Mouse (Mus musculus) gastrocnemius, adult 8-10 months (tissue): Measurements from ENCODE around the gene Olfr985. TPM values are rescaled to one million over a fixed set of nuclear protein-coding genes. Genes with fewer than 3 reads are reported as not detected.

Source experiments
- DNase-seq, 2 experiments: peaks; one replicate each; pipeline ENCODE4 v3.0.0; 2022; ENCODE audit warnings: low spot score in 2 of 2
- total RNA-seq, 4 experiments: library from RNA; stranded (reverse); gene quantifications; 2 replicates each; pipeline ENCODE4 v1.2.4; 2022

The Olfr985 gene
- not detected for total RNA-seq

DNA sequence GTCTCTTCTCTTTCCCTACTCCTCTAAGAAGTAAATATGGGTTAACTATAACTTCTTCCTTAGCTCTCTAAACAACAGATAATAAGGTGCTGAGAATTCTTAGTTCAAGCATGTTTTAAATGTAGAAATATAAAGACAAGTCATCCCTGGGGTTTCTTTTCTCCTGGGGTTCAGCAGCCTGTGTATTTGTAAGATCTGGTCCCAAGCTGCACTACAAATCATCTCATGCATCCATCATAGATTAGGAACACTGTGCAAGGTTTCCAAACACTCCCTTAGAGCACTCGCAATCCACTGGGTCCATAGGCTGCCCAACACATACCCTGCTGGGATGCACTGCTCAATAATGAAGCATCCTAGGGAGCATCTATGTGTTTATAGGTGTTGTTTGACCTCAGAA is at the start of gene Olfr985:
Gene Olfr985, minus strand, starts transcription at position 101 of the 400 bp plus-strand sequence.
- DNase-seq, result no peak

DNA sequence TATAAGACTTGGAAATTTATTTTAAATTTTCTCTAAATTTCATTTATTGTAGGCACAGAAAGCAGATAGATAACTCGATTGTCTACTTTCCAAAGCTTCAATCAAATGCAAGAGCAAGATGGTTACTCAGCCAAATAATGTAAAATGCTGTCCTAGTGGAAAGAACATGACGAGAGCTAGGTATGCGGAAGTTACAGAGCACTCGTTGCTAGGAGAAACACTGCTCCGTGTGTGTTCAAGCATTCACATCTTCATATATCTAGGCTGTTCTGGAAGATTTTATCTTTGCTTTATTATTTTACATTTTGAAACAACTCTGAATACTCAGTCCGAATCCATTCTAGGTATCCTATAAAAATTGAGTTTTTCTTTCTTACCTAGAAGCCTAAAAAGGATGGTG is 47.0 kb upstream of the Olfr985 start:
- DNase-seq, result no peak

DNA sequence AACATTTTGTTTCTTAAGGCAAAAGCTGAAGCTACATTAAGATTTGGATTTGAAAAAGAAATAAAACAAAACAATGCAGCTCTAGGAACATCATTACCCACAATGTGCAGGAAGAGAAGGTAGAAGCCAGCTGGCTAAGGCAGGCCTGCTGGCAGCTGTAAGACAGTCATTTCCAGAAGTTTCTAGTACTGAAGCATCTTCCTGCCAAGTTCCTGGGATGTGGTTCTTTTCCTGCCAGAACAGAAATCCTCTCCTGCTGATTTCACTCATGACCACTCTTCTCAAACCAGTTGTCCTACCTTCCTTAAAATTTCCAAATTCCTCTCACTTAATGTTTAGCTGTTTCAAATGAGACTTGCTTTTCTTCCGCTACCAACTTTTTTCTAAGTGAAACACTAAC is 36.5 kb upstream of the Olfr985 start:
- no peak for DNase-seq

DNA sequence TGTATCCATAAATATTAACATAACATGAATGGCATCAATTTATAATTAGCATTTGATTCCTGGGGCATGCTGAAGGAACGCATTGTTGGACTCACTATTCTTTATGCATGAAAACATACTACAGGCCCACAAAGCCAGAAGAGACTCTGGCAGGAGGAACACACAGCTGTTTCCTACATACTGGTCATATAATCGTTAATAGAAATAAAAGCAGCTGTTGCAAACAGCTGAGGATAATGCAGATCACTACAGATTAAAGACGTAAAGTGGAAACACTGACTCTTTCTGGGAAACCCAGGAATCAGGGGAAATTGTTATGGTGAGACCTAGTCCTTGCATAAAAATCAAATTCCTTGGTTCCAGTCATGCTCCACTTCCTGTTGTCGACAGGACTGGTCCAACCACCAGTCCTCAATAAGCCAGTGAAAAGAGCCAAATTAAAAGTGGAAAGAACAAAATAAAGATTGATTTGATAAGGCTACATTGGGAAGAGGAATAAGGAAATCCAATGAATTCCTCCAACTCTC is 25.2 kb upstream of the Olfr985 start:
- no peak for DNase-seq

DNA sequence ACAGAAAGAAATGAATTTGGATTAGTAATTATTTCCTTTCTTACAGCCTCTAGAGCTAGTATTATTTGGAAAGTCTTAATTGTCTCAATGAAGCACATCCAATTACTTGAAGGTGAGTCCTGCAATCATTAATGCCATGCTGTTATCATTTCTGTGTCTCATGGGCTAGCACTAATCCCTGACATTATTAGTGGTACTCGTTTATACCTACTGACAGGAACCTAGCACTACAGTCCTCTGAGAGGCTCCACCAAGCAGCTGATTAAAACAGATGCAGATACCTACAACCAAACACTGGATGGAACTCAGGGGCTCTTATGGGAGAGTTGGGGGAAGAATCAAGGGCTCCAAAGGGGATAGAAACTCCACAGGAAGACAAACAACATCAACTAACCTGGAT is 11.6 kb upstream of the Olfr985 start:
- no peak for DNase-seq

DNA sequence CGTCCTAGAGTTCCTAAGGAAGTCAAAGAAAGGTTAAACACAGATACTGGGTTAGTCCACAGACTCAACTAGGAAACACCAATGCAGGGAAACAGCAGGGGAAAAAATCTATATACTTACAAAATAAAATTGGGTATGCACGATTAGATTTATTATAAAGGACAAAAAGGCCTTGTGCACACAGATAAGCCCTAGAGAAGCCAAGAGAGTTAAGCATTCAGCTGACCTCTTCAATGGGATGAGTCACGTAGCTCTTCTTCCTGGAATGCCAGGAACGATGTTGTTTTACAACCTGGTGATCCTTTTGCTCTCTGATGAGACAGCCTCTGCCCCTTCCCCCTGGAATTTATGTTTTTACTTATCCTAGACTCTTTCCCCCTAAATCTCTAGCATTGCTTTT is 9.5 kb upstream of the Olfr985 start:
- DNase-seq, result no peak

DNA sequence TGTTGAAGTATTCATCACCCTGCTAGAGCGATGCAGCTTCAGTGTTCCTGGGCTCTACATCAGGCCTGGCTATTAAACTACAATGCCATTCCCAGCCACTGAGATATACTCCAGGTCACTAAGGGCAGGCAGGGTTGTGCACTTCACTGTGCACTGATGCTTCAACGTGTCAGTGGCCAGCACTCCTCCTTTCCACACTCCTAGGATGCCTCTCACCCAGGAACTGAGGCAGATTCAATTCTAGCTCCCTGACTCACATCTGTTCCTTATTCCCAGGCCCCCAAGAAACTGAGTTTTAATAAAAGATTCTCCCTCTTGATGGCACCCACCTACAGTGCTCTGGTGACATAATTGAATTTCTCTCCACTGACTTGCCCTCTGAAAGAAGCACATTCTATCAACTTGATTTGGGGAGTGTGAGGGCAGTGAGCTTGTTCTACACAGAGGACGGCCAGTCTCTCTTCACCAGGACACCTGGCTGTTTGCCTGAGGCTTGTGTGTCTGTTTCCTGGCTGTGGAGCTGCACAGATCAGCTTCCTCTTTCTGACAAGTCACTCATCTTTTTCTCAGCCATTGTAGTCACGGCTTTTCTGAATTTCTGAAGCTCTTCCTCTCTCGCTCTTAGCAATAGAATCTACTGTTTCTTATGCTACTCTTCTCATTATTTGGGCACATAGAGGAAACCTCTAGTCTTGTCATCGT is 7.2 kb upstream of the Olfr985 start:
- no peak for DNase-seq

DNA sequence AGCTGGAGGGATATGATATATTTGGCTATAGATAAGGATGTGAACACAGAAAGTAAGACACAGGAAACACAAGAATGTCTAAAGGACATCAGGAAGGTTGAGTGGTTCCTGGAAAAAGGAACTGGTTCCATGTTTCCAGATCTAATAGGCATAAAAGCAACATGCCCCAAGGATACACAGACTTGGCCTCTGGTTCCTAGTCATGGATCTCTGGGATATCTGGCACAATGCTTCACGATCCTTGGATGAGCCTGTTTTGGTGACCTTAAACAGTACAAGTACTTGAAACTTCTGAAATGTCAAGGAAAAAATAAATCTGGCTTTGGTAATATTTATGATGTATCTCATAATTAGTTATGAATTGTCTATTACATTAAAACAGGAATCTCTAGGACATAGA is 572 bp upstream of the Olfr985 start:
- DNase-seq, result no peak

DNA sequence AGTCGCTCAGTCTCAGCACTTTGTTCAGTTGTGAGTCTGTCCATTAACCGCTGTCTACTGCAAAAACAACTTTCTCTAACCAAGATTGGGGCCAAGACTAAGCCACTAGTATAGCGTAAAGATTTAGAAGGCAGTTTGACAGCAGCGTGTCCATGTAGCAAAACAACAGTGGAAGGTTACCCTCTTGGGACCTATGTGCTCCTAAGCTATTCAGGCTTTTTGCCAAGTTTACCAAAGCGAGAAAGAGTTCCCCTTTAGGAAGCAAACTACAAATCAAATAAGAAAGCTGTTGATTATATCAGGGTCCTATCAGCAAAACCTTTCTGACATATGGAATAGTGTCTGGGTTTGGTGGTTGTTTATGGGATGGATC is 12.7 kb downstream of the Olfr985 start:
- no peak for DNase-seq

DNA sequence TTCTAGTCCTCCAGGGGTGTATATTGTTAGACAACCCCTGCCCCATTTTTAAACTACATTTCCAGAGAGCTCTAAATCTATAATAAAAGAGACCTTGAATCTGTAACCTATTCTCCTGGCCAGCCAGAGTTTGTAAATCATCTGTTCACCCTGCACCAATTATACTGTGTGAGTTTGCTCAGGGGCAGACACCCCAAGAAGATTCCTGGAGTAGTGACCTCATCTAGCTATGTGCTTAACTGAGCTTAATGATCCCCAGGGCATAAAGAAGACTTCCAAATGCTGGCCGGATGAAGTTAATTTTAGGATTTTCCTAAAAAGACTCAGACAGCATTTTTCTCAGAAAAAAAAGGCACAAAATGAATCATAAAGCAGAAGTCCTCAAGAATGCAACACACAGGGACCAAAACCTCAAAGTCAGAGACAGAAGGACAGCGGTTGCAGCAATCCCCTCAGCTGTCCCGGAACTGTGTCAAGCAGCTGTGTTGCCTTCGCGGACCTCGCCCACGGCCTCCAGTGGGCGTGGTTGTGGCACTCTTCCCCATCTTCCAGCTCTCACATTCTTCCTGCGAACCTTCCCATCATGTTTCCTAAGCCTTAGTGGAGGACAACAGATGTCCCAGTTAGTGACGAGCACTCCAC is 13.2 kb downstream of the Olfr985 start:
- DNase-seq, result peak; percentile 32 to 45

DNA sequence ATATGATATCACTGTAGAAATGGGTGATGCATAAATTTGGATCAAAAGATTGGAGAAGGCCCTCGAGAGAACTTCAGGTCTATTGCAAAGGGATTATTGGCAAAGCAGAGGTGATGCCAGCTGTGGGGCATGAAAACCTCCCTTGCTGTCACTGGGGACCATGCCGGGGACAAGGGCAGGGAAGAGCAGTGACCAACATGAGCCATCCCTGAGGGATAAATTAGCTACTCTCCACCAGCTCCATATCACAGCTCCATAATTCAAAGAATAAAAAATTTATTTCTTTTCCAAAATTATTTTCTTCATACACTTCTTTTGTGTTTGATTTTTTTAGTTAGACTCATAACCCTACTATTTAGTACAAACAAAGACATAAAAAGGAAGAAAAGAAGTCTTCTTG is 15.9 kb downstream of the Olfr985 start, which contains the start of gene Olfr984:
Gene Olfr984, minus strand, starts transcription at position 101 of the 400 bp plus-strand sequence.
- DNase-seq, result no peak

DNA sequence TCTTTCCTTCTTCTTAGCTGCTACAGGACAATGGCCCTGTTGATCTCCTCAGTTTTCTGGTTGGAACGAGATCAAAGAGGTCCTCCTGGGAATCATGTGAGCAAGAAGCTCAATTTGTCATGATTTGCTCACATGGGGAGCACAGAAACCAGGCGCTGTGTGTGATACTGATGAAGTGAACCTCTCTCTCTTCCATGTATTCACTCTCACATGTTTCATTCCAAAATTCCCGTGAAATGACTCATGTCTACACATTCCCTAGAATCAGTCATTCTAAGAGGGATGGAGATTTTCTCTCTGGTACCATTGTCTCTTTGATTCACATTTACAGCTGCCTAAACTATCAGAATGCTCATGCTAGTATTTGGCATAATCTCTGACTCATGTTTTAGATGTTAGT is 35.2 kb downstream of the Olfr985 start:
- DNase-seq, result no peak

DNA sequence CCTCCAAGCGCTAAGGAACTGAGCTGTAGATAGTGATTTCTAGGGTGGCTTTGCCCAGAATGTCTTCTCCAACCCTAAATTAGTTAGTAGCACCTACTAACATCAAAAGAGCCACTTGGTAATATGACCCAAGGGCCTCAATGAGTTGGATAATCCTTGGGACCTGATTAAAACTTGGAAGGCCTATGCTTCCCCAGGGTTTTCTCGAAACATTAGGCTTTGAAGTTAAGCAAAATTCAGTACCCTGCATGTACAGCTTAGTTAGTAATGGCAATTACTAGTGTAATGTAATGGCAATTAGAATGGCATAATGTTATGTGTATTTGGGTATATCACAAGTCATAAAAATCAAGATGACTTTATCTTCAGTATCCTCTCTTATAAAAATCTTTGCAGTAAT is 36.5 kb downstream of the Olfr985 start, which contains the start of gene Olfr983:
Gene Olfr983, minus strand, starts transcription at position 101 of the 400 bp plus-strand sequence.
- no peak for DNase-seq

Other genes with a start within 250 kb of the Olfr985 start
- not detected for gene Olfr229, start 222.8 kb downstream of the Olfr985 start, total RNA-seq
- not detected for gene Olfr974, start 192.7 kb downstream of the Olfr985 start, total RNA-seq
- not detected for gene Olfr975, start 178.1 kb downstream of the Olfr985 start, total RNA-seq
- not detected for gene Olfr976, start 169.1 kb downstream of the Olfr985 start, total RNA-seq
- not detected for gene Olfr978, start 138.1 kb downstream of the Olfr985 start, total RNA-seq
- not detected for gene Olfr979, start 126.7 kb downstream of the Olfr985 start, total RNA-seq
- gene Olfr980, start 120.6 kb downstream of the Olfr985 start, total RNA-seq, result not detected
- gene Olfr981, start 108.7 kb downstream of the Olfr985 start, total RNA-seq, result not detected
- gene Olfr982, start 56.4 kb downstream of the Olfr985 start, total RNA-seq, result not detected
- gene Olfr983, start 36.6 kb downstream of the Olfr985 start, total RNA-seq, result not detected
- not detected for gene Olfr984, start 16.0 kb downstream of the Olfr985 start, total RNA-seq
- not detected for gene Tmem225, start 17.9 kb upstream of the Olfr985 start, total RNA-seq
- not detected for gene Olfr986, start 50.7 kb upstream of the Olfr985 start, total RNA-seq
- 1 to 10 TPM; 1.6 to 2.1 (median 1.8) TPM for gene Zfp202, start 62.1 kb upstream of the Olfr985 start, total RNA-seq
- gene Scn3b, start 139.0 kb upstream of the Olfr985 start, total RNA-seq, result 1 to 10 TPM in 1 of 4 experiments, under 1 TPM in 3; 0.70 to 1.7 (median 0.97) TPM